Comparison of ENCODE assay signal across 10 mouse cellular contexts in genomic region chr3:20254566-20255479, GRCm38 (mm10). TPM values are rescaled to one million over a fixed set of nuclear protein-coding genes. Genes with fewer than 3 reads are reported as not detected.
A peak's percentile ranks its signal among the peaks of the same experiment; 100 is the strongest.
DNase-seq lines count a peak whose midpoint lies in the region; ATAC-seq and TF ChIP-seq lines count a peak whose summit lies in the region.
"Had no signal": no experiment of that assay in that cellular context is flagged by ENCODE, and none has a peak within 500 bp of the region (broad histone marks: within the 10 kb centered on the region; RNA-seq: fewer than 3 reads in every experiment).

No protein-coding gene starts in this region.

- no peaks in the 10 kb centered on the region for H3K79me2 ChIP-seq in CH12.LX (replicated peaks; ENCODE audit: control insufficient read depth, extremely low read depth, insufficient read depth, poor library complexity, severe bottlenecking)

- no peaks in the 10 kb centered on the region for H3K4me1 ChIP-seq in intestine, postnatal 0 days (replicated peaks; ENCODE audit: control insufficient read depth, insufficient read depth, low read length)
- no peaks in the 10 kb centered on the region for H3K4me1 ChIP-seq in intestine, embryonic 16.5 days (ENCODE audit: control insufficient read depth, insufficient read depth, low read length)
- H3K4me1 ChIP-seq in CH12.LX (ENCODE audit: control insufficient read depth in 1 of 2, insufficient read depth in 2 of 2) = no peaks in the 10 kb centered on the region
- 0 out of 2 replicates have a peak, but pooled peaks cover 2% of the 10 kb centered on the region for H3K4me1 ChIP-seq in lung, embryonic 16.5 days (replicated peaks; ENCODE audit: control insufficient read depth, insufficient read depth, low read length)
- H3K4me1 ChIP-seq in forebrain, embryonic 16.5 days (replicated peaks; ENCODE audit: control insufficient read depth, insufficient read depth, low read length) = no peaks in the 10 kb centered on the region

- peak; percentile 72 for TF ChIP-seq CTCF in intestine, postnatal 0 days (IDR thresholded peaks at IDR 0.05; ENCODE audit: low read depth)
- peak in 1 of 2 experiments; percentile 69; a peak in 2 of 4 replicates for TF ChIP-seq CTCF in CH12.LX (conservative IDR thresholded peaks at IDR 0.05 in 1 of 2, IDR thresholded peaks at IDR 0.05 in 1 of 2; ENCODE audit: low read depth in 2 of 2, low read length in 2 of 2)

- no peaks in the 10 kb centered on the region for H3K27me3 ChIP-seq in intestine, postnatal 0 days (replicated peaks; ENCODE audit: control insufficient read depth, insufficient read depth, low read length)
- no peaks in the 10 kb centered on the region for H3K27me3 ChIP-seq in intestine, embryonic 16.5 days (replicated peaks; ENCODE audit: control insufficient read depth, insufficient read depth, low read length)
- H3K27me3 ChIP-seq in CH12.LX (replicated peaks) = no peaks in the 10 kb centered on the region
- H3K27me3 ChIP-seq in lung, embryonic 16.5 days (ENCODE audit: control insufficient read depth, insufficient read depth, low read depth, low read length) = no peaks in the 10 kb centered on the region
- no peaks in the 10 kb centered on the region for H3K27me3 ChIP-seq in forebrain, embryonic 16.5 days (replicated peaks; ENCODE audit: control insufficient read depth, insufficient read depth, low read length)

- TF ChIP-seq RAD21 in CH12.LX (IDR thresholded peaks at IDR 0.05; ENCODE audit: low read depth, low read length) = peak; percentile 72

- TF ChIP-seq POLR2A in CH12.LX (IDR thresholded peaks at IDR 0.05; ENCODE audit: low read depth, low read length) = no peak

- no peak overlapping the region for H3K27ac ChIP-seq in intestine, postnatal 0 days (ENCODE audit: low read depth, low read length)
- H3K27ac ChIP-seq in intestine, embryonic 16.5 days (ENCODE audit: low read length) = no peak overlapping the region
- no peak overlapping the region for H3K27ac ChIP-seq in CH12.LX (ENCODE audit: insufficient read depth, low read depth)
- H3K27ac ChIP-seq in lung, embryonic 16.5 days (ENCODE audit: low read length) = peak overlapping the region; percentile 6; the same call in 1 of the 2 replicates
- no peak overlapping the region for H3K27ac ChIP-seq in forebrain, embryonic 16.5 days (ENCODE audit: low read length)

- no peak overlapping the region for H3K9ac ChIP-seq in intestine, postnatal 0 days (ENCODE audit: low read depth, low read length)
- no peak overlapping the region for H3K9ac ChIP-seq in intestine, embryonic 16.5 days (ENCODE audit: low read depth, low read length)
- H3K9ac ChIP-seq in CH12.LX (ENCODE audit: insufficient read depth, low read depth) = no peak overlapping the region
- H3K9ac ChIP-seq in lung, embryonic 16.5 days (ENCODE audit: low read length) = no peak overlapping the region
- no peak overlapping the region for H3K9ac ChIP-seq in forebrain, embryonic 16.5 days (replicated peaks; ENCODE audit: low read depth, low read length)

- H3K36me3 ChIP-seq in intestine, postnatal 0 days (ENCODE audit: control insufficient read depth, insufficient read depth) = no peaks in the 10 kb centered on the region
- no peaks in the 10 kb centered on the region for H3K36me3 ChIP-seq in intestine, embryonic 16.5 days (ENCODE audit: control insufficient read depth, insufficient read depth, low read length)
- no peaks in the 10 kb centered on the region for H3K36me3 ChIP-seq in CH12.LX (replicated peaks in 1 of 2; ENCODE audit: control insufficient read depth in 1 of 2, insufficient read depth in 1 of 2, low read length in 1 of 2)
- no peaks in the 10 kb centered on the region for H3K36me3 ChIP-seq in lung, embryonic 16.5 days (ENCODE audit: control insufficient read depth, insufficient read depth, low read length)
- no peaks in the 10 kb centered on the region for H3K36me3 ChIP-seq in forebrain, embryonic 16.5 days (ENCODE audit: control insufficient read depth, insufficient read depth)

- no peak for TF ChIP-seq EP300 in CH12.LX (IDR thresholded peaks at IDR 0.05; ENCODE audit: low read length)

- in situ Hi-C loops in CH12.LX (cut with MboI; ENCODE audit: low pct_ligation_motif_present, low pct_unique_long_range_greater_than_20kb, low sequenced_read_pairs) = loop anchor here (25.0 kb wide), 1 partner anchor 257 kb away; no protein-coding TSS in a partner anchor

- 26% methylated on average over 9 of the region's 9 CpGs for WGBS in intestine, postnatal 0 days
- WGBS in intestine, embryonic 16.5 days = 34% methylated on average over 9 of the region's 9 CpGs
- 15% methylated on average over 9 of the region's 9 CpGs for WGBS in lung, embryonic 16.5 days
- WGBS in forebrain, embryonic 16.5 days = 52% methylated on average over 9 of the region's 9 CpGs

- no peak for ATAC-seq in intestine, postnatal 0 days
- no peak for ATAC-seq in intestine, embryonic 16.5 days
- ATAC-seq in lung, embryonic 16.5 days (ENCODE audit: low read depth) = peak; percentile 84
- ATAC-seq in forebrain, embryonic 16.5 days = no peak

- no peaks in the 10 kb centered on the region for H3K9me3 ChIP-seq in intestine, postnatal 0 days (ENCODE audit: control insufficient read depth)
- H3K9me3 ChIP-seq in intestine, embryonic 16.5 days (ENCODE audit: control insufficient read depth, low read length) = no peaks in the 10 kb centered on the region
- H3K9me3 ChIP-seq in CH12.LX (replicated peaks; ENCODE audit: low read length) = no peaks in the 10 kb centered on the region
- H3K9me3 ChIP-seq in lung, embryonic 16.5 days (ENCODE audit: control insufficient read depth, low read length) = no peaks in the 10 kb centered on the region
- H3K9me3 ChIP-seq in forebrain, embryonic 16.5 days (ENCODE audit: control insufficient read depth, low read length) = no peaks in the 10 kb centered on the region

- no peak overlapping the region for H3K4me3 ChIP-seq in intestine, postnatal 0 days (ENCODE audit: low read depth, low read length)
- no peak overlapping the region for H3K4me3 ChIP-seq in intestine, embryonic 16.5 days (ENCODE audit: low read length)
- no peak overlapping the region for H3K4me3 ChIP-seq in CH12.LX (replicated peaks in 1 of 3; ENCODE audit: low read depth in 2 of 3, low read length in 2 of 3, poor library complexity in 1 of 3)
- H3K4me3 ChIP-seq in lung, embryonic 16.5 days (ENCODE audit: low read length) = no peak overlapping the region
- H3K4me3 ChIP-seq in forebrain, embryonic 16.5 days (replicated peaks; ENCODE audit: low read length) = no peak overlapping the region

- dilution Hi-C loops in CH12.LX (cut with MboI; ENCODE audit: extremely low pct_ligation_motif_present, extremely low pct_unique_long_range_greater_than_20kb, low sequenced_read_pairs) = no loop called here

- DNase-seq in CH12.LX (ENCODE audit: extremely low read depth) (peak; percentile 15), adipocyte (ENCODE audit: low spot score) (peak; percentile 33)
- DNase-seq in left cerebral cortex, adult 8-10 months (ENCODE audit: low spot score in 2 of 2) = no peak
- no peak for DNase-seq in layer of hippocampus, postnatal 25 days (ENCODE audit: extremely low spot score in 1 of 2, low spot score in 1 of 2)
- DNase-seq: right cerebral cortex, postnatal 14 days had no signal

- no peak overlapping the region for H3K4me2 ChIP-seq in intestine, postnatal 0 days (replicated peaks; ENCODE audit: low read depth)
- no peak overlapping the region for H3K4me2 ChIP-seq in intestine, embryonic 16.5 days (ENCODE audit: low read depth, low read length)
- no peak overlapping the region for H3K4me2 ChIP-seq in CH12.LX (ENCODE audit: insufficient read depth, low read depth, poor library complexity, severe bottlenecking)
- 0 out of 2 replicates have a peak overlapping the region, but pooled peaks have one; percentile 6 for H3K4me2 ChIP-seq in lung, embryonic 16.5 days (ENCODE audit: low read depth, low read length)
- no peak overlapping the region for H3K4me2 ChIP-seq in forebrain, embryonic 16.5 days (ENCODE audit: low read length)

TF ChIP-seq in CH12.LX, 34 proteins besides CTCF, POLR2A, EP300 and RAD21:
- TF ChIP-seq UBTF (IDR thresholded peaks at IDR 0.05; ENCODE audit: low read depth, low read length) (no peak), SMC3 (IDR thresholded peaks at IDR 0.05; ENCODE audit: low read depth, low read length) (peak; percentile 58)

RNA-seq across cellular contexts. Expression of gene Cpa3, which starts 12.8 kb away (rescaled TPM):
- 3.8 and 5.2 TPM in 2 replicates for polyA plus RNA-seq in intestine, postnatal 0 days (2015; fragmentation: Nextera tagmentation; extraction: Ambion mirVana)
- polyA plus RNA-seq in intestine, embryonic 16.5 days (2015; fragmentation: Nextera tagmentation; extraction: Ambion mirVana) = 5.2 and 6.0 TPM in 2 replicates
- total RNA-seq in CH12.LX (2012; rRNA removed) (not detected in 2 replicates), CH12.LX (2014; rRNA removed) (not detected in 2 replicates)
- not detected in 2 replicates for polyA plus RNA-seq in CH12.LX (2012; ENCODE audit: insufficient read length, low read depth)
- polyA plus RNA-seq in lung, embryonic 16.5 days (2015; fragmentation: Nextera tagmentation; extraction: Ambion mirVana) = 7.2 and 9.3 TPM in 2 replicates
- total RNA-seq in left cerebral cortex, adult 8-10 months (2022) = under 1 TPM in 1 of 4 experiments, not detected in 3; 0.34 TPM
- polyA plus RNA-seq in forebrain, embryonic 16.5 days (2015; fragmentation: Nextera tagmentation; extraction: Ambion mirVana) = 0.28 and 0.71 TPM in 2 replicates
- 1 to 10 TPM in 1 of 2 experiments, not detected in 1; 1.2 TPM for total RNA-seq in layer of hippocampus, postnatal 25 days (2021)

RNA-seq across cellular contexts. Expression of gene Cpb1, which starts 20.7 kb away (rescaled TPM):
- 3.7 and 5.2 TPM in 2 replicates for polyA plus RNA-seq in intestine, postnatal 0 days (2015; fragmentation: Nextera tagmentation; extraction: Ambion mirVana)
- 90.1 and 139 TPM in 2 replicates for polyA plus RNA-seq in intestine, embryonic 16.5 days (2015; fragmentation: Nextera tagmentation; extraction: Ambion mirVana)
- total RNA-seq in CH12.LX (2012; rRNA removed) (not detected in 2 replicates), CH12.LX (2014; rRNA removed) (not detected in 2 replicates)
- not detected in 2 replicates for polyA plus RNA-seq in CH12.LX (2012; ENCODE audit: insufficient read length, low read depth)
- polyA plus RNA-seq in lung, embryonic 16.5 days (2015; fragmentation: Nextera tagmentation; extraction: Ambion mirVana) = 2.0 and 2.9 TPM in 2 replicates
- total RNA-seq in left cerebral cortex, adult 8-10 months (2022) = under 1 TPM in 2 of 4 experiments, not detected in 2; 0.13 to 0.14 TPM
- 0.29 and 0.30 TPM in 2 replicates for polyA plus RNA-seq in forebrain, embryonic 16.5 days (2015; fragmentation: Nextera tagmentation; extraction: Ambion mirVana)
- not detected for total RNA-seq in layer of hippocampus, postnatal 25 days (2021)
- total RNA-seq: megakaryocyte, adult 5-6 weeks had no signal

Comparison
In these comparisons a context has a peak if more than half of its experiments do, and no peak if none do; other contexts are left out.
1. RNA of gene Cpb1, which starts 20.7 kb away (polyA plus RNA-seq): 90.1 to 139 TPM in intestine, embryonic 16.5 days; 3.7 to 5.2 TPM in intestine, postnatal 0 days, 2.0 to 2.9 TPM in lung, embryonic 16.5 days, 0.29 to 0.30 TPM in forebrain, embryonic 16.5 days and not detected in CH12.LX; every median in the first group is over 10 times any median in the second.
2. DNase-seq: peak in CH12.LX (single experiment) and adipocyte (single experiment); none in left cerebral cortex, adult 8-10 months (0 of 2) and layer of hippocampus, postnatal 25 days (0 of 2).